Mouse (Mus musculus) gastrocnemius, postnatal 36 days (tissue): ENCODE measurements around the gene Camta1. TPM values are rescaled to one million over a fixed set of nuclear protein-coding genes. Genes with fewer than 3 reads are reported as not detected.

Experiments used
- DNase-seq, 2 experiments: peaks; one replicate each; pipeline ENCODE4 v3.0.0; 2022
- intact Hi-C: fragments of 180-260 bp; cut with DNase I; formaldehyde crosslinking; loops from one replicate; pipeline ENCODE4 v1.15.1; 2025
- total RNA-seq, 2 experiments: library from RNA; stranded (reverse); gene quantifications; 2 replicates each; pipeline ENCODE4 v1.2.3; 2021

Camta1 gene
- total RNA-seq, 2 experiments from 2014 or later = 93.4 to 109 TPM

GRCm38 (mm10) chr4:151200316-151200715, 661.4 kb downstream of the Camta1 start:
- intact Hi-C loops = no loop called here
- DNase-seq = no peak

- DNase-seq = no peak
- intact Hi-C loops = no loop called here
Observed at GRCm38 (mm10) chr4:151195126-151195525, 666.5 kb downstream of the Camta1 start.

- no peak for DNase-seq
- intact Hi-C loops = no loop called here
Observed at GRCm38 (mm10) chr4:151194715-151195097, 667.0 kb downstream of the Camta1 start.

- DNase-seq = no peak
- intact Hi-C loops = no loop called here
Observed at GRCm38 (mm10) chr4:151194030-151194714, 667.5 kb downstream of the Camta1 start.

GRCm38 (mm10) chr4:151186447-151186846, 675.2 kb downstream of the Camta1 start:
- intact Hi-C loops = no loop called here
- peak; percentile 29 for DNase-seq

- no peak for DNase-seq
- intact Hi-C loops = no loop called here
Observed at GRCm38 (mm10) chr4:151185750-151186149, 675.9 kb downstream of the Camta1 start.

- DNase-seq = no peak
- intact Hi-C loops = no loop called here
Observed at GRCm38 (mm10) chr4:151180394-151180902, 681.2 kb downstream of the Camta1 start.

GRCm38 (mm10) chr4:151179639-151180038, 682.0 kb downstream of the Camta1 start:
- intact Hi-C loops = no loop called here
- no peak for DNase-seq

- no peak for DNase-seq
- intact Hi-C loops = no loop called here
Observed at GRCm38 (mm10) chr4:151178970-151179378, 682.7 kb downstream of the Camta1 start.

- no peak for DNase-seq
- intact Hi-C loops = no loop called here
Observed at GRCm38 (mm10) chr4:151172526-151172925, 689.1 kb downstream of the Camta1 start.

- intact Hi-C loops = no loop called here
- no peak for DNase-seq
Observed at GRCm38 (mm10) chr4:151171117-151171516, 690.6 kb downstream of the Camta1 start.

- intact Hi-C loops = no loop called here
- no peak for DNase-seq
Observed at GRCm38 (mm10) chr4:151170658-151171057, 691.0 kb downstream of the Camta1 start.

GRCm38 (mm10) chr4:151166969-151167368, 694.7 kb downstream of the Camta1 start:
- intact Hi-C loops = no loop called here
- no peak for DNase-seq

GRCm38 (mm10) chr4:151165539-151165938, 696.1 kb downstream of the Camta1 start:
- peak; percentile 93 to 94 for DNase-seq
- intact Hi-C loops = no loop called here

- DNase-seq = no peak
- intact Hi-C loops = no loop called here
Observed at GRCm38 (mm10) chr4:151164309-151164708, 697.4 kb downstream of the Camta1 start.

GRCm38 (mm10) chr4:151161869-151162268, 699.8 kb downstream of the Camta1 start:
- intact Hi-C loops = no loop called here
- DNase-seq = no peak

GRCm38 (mm10) chr4:151160932-151161331, 700.7 kb downstream of the Camta1 start:
- intact Hi-C loops = no loop called here
- no peak for DNase-seq

- intact Hi-C loops = no loop called here
- DNase-seq = no peak
Observed at GRCm38 (mm10) chr4:151160476-151160875, 701.2 kb downstream of the Camta1 start.

- no peak for DNase-seq
- intact Hi-C loops = loop anchor here (5.0 to 10.0 kb wide), 3 partner anchors 477 to 697 kb away; no protein-coding TSS in a partner anchor
Observed at GRCm38 (mm10) chr4:151158250-151158649, 703.4 kb downstream of the Camta1 start.

GRCm38 (mm10) chr4:151156904-151157303, 704.8 kb downstream of the Camta1 start:
- peak; percentile 73 to 81 for DNase-seq
- intact Hi-C loops = loop anchor here (2.0 to 10.0 kb wide), 4 partner anchors 130 to 698 kb away; no protein-coding TSS in a partner anchor

GRCm38 (mm10) chr4:151155587-151155986, 706.1 kb downstream of the Camta1 start:
- no peak for DNase-seq
- intact Hi-C loops = loop anchor here (5.0 to 10.0 kb wide), 3 partner anchors 479 to 699 kb away; no protein-coding TSS in a partner anchor

- no peak for DNase-seq
- intact Hi-C loops = loop anchor here (10.0 kb wide), 2 partner anchors 480 to 700 kb away; no protein-coding TSS in a partner anchor
Observed at GRCm38 (mm10) chr4:151154306-151154705, 707.4 kb downstream of the Camta1 start.
